ENCODE assay signal across 20 mouse cellular contexts in the genomic region with DNA sequence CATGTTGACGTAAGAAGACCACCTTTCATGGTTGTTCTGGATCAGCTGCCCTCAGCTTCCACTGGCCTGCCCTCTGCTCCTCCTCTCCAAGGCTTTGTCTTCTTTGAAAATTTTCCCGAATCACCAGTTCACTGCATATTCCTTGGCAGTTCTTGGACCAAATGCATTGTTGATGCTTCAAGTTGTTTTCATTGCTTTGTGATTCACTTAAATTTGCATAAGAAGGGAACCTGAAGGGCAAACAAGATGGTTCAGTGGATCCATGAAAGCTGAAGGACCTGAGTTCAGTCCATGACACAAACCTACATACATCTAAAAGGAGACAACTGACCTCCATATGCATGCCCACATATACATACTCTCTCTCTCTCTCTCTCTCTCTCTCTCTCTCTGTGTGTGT.
A peak's percentile ranks its signal among the peaks of the same experiment; 100 is the strongest.
DNase-seq lines count a peak whose midpoint lies in the region; ATAC-seq lines count a peak whose summit lies in the region.
"Had no signal": no experiment of that assay in that cellular context is flagged by ENCODE, and none has a peak within 500 bp of the region (broad histone marks: within the 10 kb centered on the region; RNA-seq: fewer than 3 reads in every experiment).

No protein-coding gene starts in this region.

- WGBS in hindbrain, embryonic 11.5 days: 59% methylated on average over 2 of the region's 2 CpGs

- H3K4me3 ChIP-seq in hindbrain, embryonic 11.5 days (ENCODE audit: low read depth, low read length): no peak overlapping the region
- H3K4me3 ChIP-seq: embryonic facial prominence, embryonic 10.5 days; embryonic facial prominence, embryonic 12.5 days had no signal

- ATAC-seq in hindbrain, embryonic 11.5 days (ENCODE audit: low FRiP score): no peak
- ATAC-seq: activated CD4-positive, CD25-positive, alpha-beta regulatory T cell, adult 4 months; forebrain, embryonic 14.5 days; forebrain, embryonic 16.5 days; Patski had no signal

- no peak overlapping the region for H3K4me2 ChIP-seq in hindbrain, embryonic 11.5 days (replicated peaks; ENCODE audit: low read depth, low read length)
- H3K4me2 ChIP-seq: embryonic facial prominence, embryonic 12.5 days had no signal

- no peak overlapping the region for H3K9ac ChIP-seq in hindbrain, embryonic 11.5 days (ENCODE audit: low read depth, low read length)
- H3K9ac ChIP-seq: embryonic facial prominence, embryonic 12.5 days had no signal

- H3K27me3 ChIP-seq in hindbrain, embryonic 11.5 days (ENCODE audit: control insufficient read depth, insufficient read depth, low read length): no peaks in the 10 kb centered on the region
- H3K27me3 ChIP-seq: embryonic facial prominence, embryonic 12.5 days; Patski had no signal

- H3K36me3 ChIP-seq in hindbrain, embryonic 11.5 days (ENCODE audit: control insufficient read depth, insufficient read depth, low read length): no peaks in the 10 kb centered on the region
- H3K36me3 ChIP-seq: embryonic facial prominence, embryonic 10.5 days; embryonic facial prominence, embryonic 12.5 days; G1E had no signal

- DNase-seq in ES-CJ7 (ENCODE audit: low read depth, low spot score) (peak; percentile 40), R1 (ENCODE audit: low read depth, low spot score) (peak; percentile 76)
- no peak for DNase-seq in frontal cortex, postnatal 14 days (ENCODE audit: low spot score in 2 of 2)
- no peak for DNase-seq in hindbrain, embryonic 11.5 days (ENCODE audit: low spot score)
- no peak for DNase-seq in thymus, postnatal 25 days
- DNase-seq: adrenal gland, adult 8-10 months; adrenal gland, postnatal 14 days; adrenal gland, postnatal 36 days; cerebellum, adult 11-12 months; cerebellum, adult 2 months; cerebellum, adult 9-10 months; cerebellum, postnatal 10 days; cerebellum, postnatal 25 days had no signal

- no peaks in the 10 kb centered on the region for H3K9me3 ChIP-seq in hindbrain, embryonic 11.5 days (ENCODE audit: control insufficient read depth, low read length)
- H3K9me3 ChIP-seq: embryonic facial prominence, embryonic 10.5 days; embryonic facial prominence, embryonic 12.5 days had no signal

- no peak overlapping the region for H3K27ac ChIP-seq in hindbrain, embryonic 11.5 days (ENCODE audit: low read depth, low read length)
- H3K27ac ChIP-seq: embryonic facial prominence, embryonic 10.5 days; embryonic facial prominence, embryonic 12.5 days had no signal

- H3K4me1 ChIP-seq in hindbrain, embryonic 11.5 days (replicated peaks; ENCODE audit: control insufficient read depth, insufficient read depth, low read length): no peaks in the 10 kb centered on the region
- H3K4me1 ChIP-seq: embryonic facial prominence, embryonic 10.5 days; embryonic facial prominence, embryonic 12.5 days had no signal

Comparison
In these comparisons a context has a peak if more than half of its experiments do, and no peak if none do; other contexts are left out.
1. DNase-seq: peak in ES-CJ7 (single experiment) and R1 (single experiment); none in frontal cortex, postnatal 14 days (0 of 2), hindbrain, embryonic 11.5 days (single experiment) and thymus, postnatal 25 days (single experiment).